In the genomic region with DNA sequence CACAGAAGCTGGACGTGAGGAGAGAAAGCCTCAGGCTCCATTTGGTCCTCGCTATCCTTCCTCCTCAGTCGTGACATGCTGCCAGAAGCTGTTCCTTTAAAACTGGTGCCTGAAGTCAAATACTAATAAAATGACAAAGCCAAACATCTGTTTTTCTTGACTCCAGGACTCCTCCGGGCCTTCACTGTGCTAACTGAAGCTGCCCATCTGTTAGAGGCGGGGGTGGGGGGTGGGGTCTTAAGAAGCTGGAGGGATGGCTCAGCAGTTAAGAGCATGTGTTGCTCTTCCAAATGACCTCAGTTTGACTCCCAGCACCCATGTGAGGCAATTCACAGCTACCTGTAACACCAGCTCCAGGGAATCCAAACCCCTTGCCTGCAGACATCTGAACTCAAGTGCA, we compare ENCODE assay signal across 16 mouse cellular contexts. TPM values are rescaled to one million over a fixed set of nuclear protein-coding genes. Genes with fewer than 3 reads are reported as not detected.
DNase-seq lines count a peak whose midpoint lies in the region; ATAC-seq and TF ChIP-seq lines count a peak whose summit lies in the region.
"Had no signal": no experiment of that assay in that cellular context is flagged by ENCODE, and none has a peak within 500 bp of the region (broad histone marks: within the 10 kb centered on the region; RNA-seq: fewer than 3 reads in every experiment).

No protein-coding gene starts in this region.

- WGBS in heart, embryonic 10.5 days = 48% methylated on average over 5 of the region's 5 CpGs
- WGBS in lung, postnatal 0 days = 40% methylated on average over 5 of the region's 5 CpGs
- WGBS in limb, embryonic 14.5 days = 2% methylated on average over 5 of the region's 5 CpGs

- no peaks in the 10 kb centered on the region; the same call in 1 of the 2 replicates for H3K4me1 ChIP-seq in heart, embryonic 10.5 days
- no peaks in the 10 kb centered on the region for H3K4me1 ChIP-seq in lung, postnatal 0 days (ENCODE audit: insufficient read depth, low read depth, low read length)
- H3K4me1 ChIP-seq in limb, embryonic 14.5 days (ENCODE audit: control insufficient read depth, insufficient read depth, low read length) = peaks cover 16% of the 10 kb centered on the region

- H3K27ac ChIP-seq in heart, embryonic 10.5 days = no peak overlapping the region
- no peak overlapping the region for H3K27ac ChIP-seq in lung, postnatal 0 days (ENCODE audit: low read length)
- no peak overlapping the region for H3K27ac ChIP-seq in limb, embryonic 14.5 days (replicated peaks; ENCODE audit: low read depth, low read length)

- peak; percentile 26 to 41 for DNase-seq in heart, adult 9 months (ENCODE audit: low spot score in 2 of 2)
- no peak for DNase-seq in heart, embryonic 10.5 days (ENCODE audit: low spot score)
- DNase-seq in lung, postnatal 0 days (ENCODE audit: low spot score) = peak; percentile 52
- no peak for DNase-seq in lung, postnatal 14 days
- DNase-seq in forelimb bud, embryonic 11.5 days (ENCODE audit: low read depth, low spot score) = peak; percentile 46
- DNase-seq in limb, embryonic 14.5 days (ENCODE audit: low spot score) = peak; percentile 59
- DNase-seq in cerebellum, postnatal 10 days = no peak
- no peak for DNase-seq in left cerebral cortex, postnatal 36 days (ENCODE audit: low spot score in 2 of 2)
- DNase-seq: adrenal gland, adult 2 months; cerebellum, postnatal 25 days; thymus, adult 2 months had no signal

- intact Hi-C loops in left cerebral cortex, postnatal 36 days (cut with DNase I) = no loop called here

- TF ChIP-seq POLR2A in limb, embryonic 14.5 days (IDR thresholded peaks at IDR 0.05; ENCODE audit: borderline replicate concordance, extremely low read depth, insufficient read depth, insufficient read length) = no peak

- no peak overlapping the region for H3K9ac ChIP-seq in lung, postnatal 0 days (replicated peaks; ENCODE audit: low read depth)
- H3K9ac ChIP-seq in limb, embryonic 14.5 days (ENCODE audit: low read depth, low read length, severe bottlenecking) = no peak overlapping the region

- H3K36me3 ChIP-seq in heart, embryonic 10.5 days = no peaks in the 10 kb centered on the region
- no peaks in the 10 kb centered on the region for H3K36me3 ChIP-seq in lung, postnatal 0 days (ENCODE audit: insufficient read depth, low read length)
- no peaks in the 10 kb centered on the region for H3K36me3 ChIP-seq in limb, embryonic 14.5 days (ENCODE audit: control insufficient read depth, insufficient read depth, low read length)

- H3K9me3 ChIP-seq in heart, embryonic 10.5 days = no peaks in the 10 kb centered on the region; the same call in 1 of the 2 replicates
- no peaks in the 10 kb centered on the region for H3K9me3 ChIP-seq in lung, postnatal 0 days (ENCODE audit: low read length)
- no peaks in the 10 kb centered on the region for H3K9me3 ChIP-seq in limb, embryonic 14.5 days (ENCODE audit: control insufficient read depth, low read length)

- no peak overlapping the region for H3K4me2 ChIP-seq in lung, postnatal 0 days (replicated peaks; ENCODE audit: low read depth, low read length)
- H3K4me2 ChIP-seq in limb, embryonic 14.5 days (replicated peaks; ENCODE audit: low read depth, low read length, severe bottlenecking) = no peak overlapping the region

- no peaks in the 10 kb centered on the region for H3K27me3 ChIP-seq in heart, embryonic 10.5 days (ENCODE audit: insufficient read depth, poor library complexity, severe bottlenecking)
- H3K27me3 ChIP-seq in lung, postnatal 0 days (replicated peaks; ENCODE audit: insufficient read depth, low read length) = no peaks in the 10 kb centered on the region
- no peaks in the 10 kb centered on the region for H3K27me3 ChIP-seq in limb, embryonic 14.5 days (ENCODE audit: control insufficient read depth, insufficient read depth, low read length)

- H3K4me3 ChIP-seq in heart, embryonic 10.5 days = no peak overlapping the region
- no peak overlapping the region for H3K4me3 ChIP-seq in lung, postnatal 0 days (ENCODE audit: low read depth, low read length)
- no peak overlapping the region for H3K4me3 ChIP-seq in limb, embryonic 14.5 days (replicated peaks; ENCODE audit: low read length)

- TF ChIP-seq EP300 in lung, postnatal 0 days (IDR thresholded peaks at IDR 0.05) = no peak

- ATAC-seq in lung, postnatal 0 days = peak; percentile 41
- peak; percentile 75 for ATAC-seq in limb, embryonic 14.5 days (ENCODE audit: low FRiP score, low read depth)
- ATAC-seq: Patski had no signal

- no peak for TF ChIP-seq CTCF in lung, postnatal 0 days (IDR thresholded peaks at IDR 0.05)

RNA-seq across cellular contexts. Expression of a gene that starts 25.3 kb away (rescaled TPM):
- polyA plus RNA-seq in heart, embryonic 10.5 days (2016; fragmentation: Nextera tagmentation; extraction: Ambion mirVana) = not detected in 2 replicates
- polyA plus RNA-seq in lung, postnatal 0 days (2015; fragmentation: Nextera tagmentation; extraction: Ambion mirVana) = not detected in 2 replicates
- polyA plus RNA-seq in limb, embryonic 14.5 days (2012; rRNA removed) = not detected in 2 replicates
- polyA plus RNA-seq in limb, embryonic 14.5 days (2014; fragmentation: Nextera tagmentation; extraction: Ambion mirVana) = not detected in 2 replicates
- total RNA-seq in left cerebral cortex, postnatal 36 days (2021) = not detected
- total RNA-seq: adrenal gland, adult 2 months; heart, postnatal 36 days; left cerebral cortex, postnatal 10 days had no signal
- polyA plus RNA-seq: adrenal gland, adult 2 months; large intestine, adult 2 months; Patski; small intestine, adult 2 months; thymus, adult 2 months had no signal

RNA-seq across cellular contexts. Expression of a gene that starts 39.7 kb away (rescaled TPM):
- 3.1 and 3.3 TPM in 2 replicates for polyA plus RNA-seq in heart, embryonic 10.5 days (2016; fragmentation: Nextera tagmentation; extraction: Ambion mirVana)
- polyA plus RNA-seq in lung, postnatal 0 days (2015; fragmentation: Nextera tagmentation; extraction: Ambion mirVana) = 5.8 and 7.6 TPM in 2 replicates
- polyA plus RNA-seq in limb, embryonic 14.5 days (2012; rRNA removed) = 3.2 TPM in 2 replicates
- 3.0 TPM in 2 replicates for polyA plus RNA-seq in limb, embryonic 14.5 days (2014; fragmentation: Nextera tagmentation; extraction: Ambion mirVana)
- 1 to 10 TPM; 2.4 to 3.6 TPM for total RNA-seq in left cerebral cortex, postnatal 36 days (2021)

RNA-seq across cellular contexts. Expression of a gene that starts 58.5 kb away (rescaled TPM):
- 0.16 TPM in 1 of 2 replicates, not detected in the other for polyA plus RNA-seq in heart, embryonic 10.5 days (2016; fragmentation: Nextera tagmentation; extraction: Ambion mirVana)
- not detected in 2 replicates for polyA plus RNA-seq in lung, postnatal 0 days (2015; fragmentation: Nextera tagmentation; extraction: Ambion mirVana)
- polyA plus RNA-seq in limb, embryonic 14.5 days (2012; rRNA removed) = 0.19 TPM in 1 of 2 replicates, not detected in the other
- not detected in 2 replicates for polyA plus RNA-seq in limb, embryonic 14.5 days (2014; fragmentation: Nextera tagmentation; extraction: Ambion mirVana)
- total RNA-seq in left cerebral cortex, postnatal 36 days (2021) = not detected
- total RNA-seq: adrenal gland, adult 2 months had no signal
- polyA plus RNA-seq: adrenal gland, adult 2 months; large intestine, adult 2 months; Patski; small intestine, adult 2 months; thymus, adult 2 months had no signal

Comparison
In these comparisons a context has a peak if more than half of its experiments do, and no peak if none do; other contexts are left out.
1. DNase-seq: peak in heart, adult 9 months (2 of 2), lung, postnatal 0 days (single experiment), forelimb bud, embryonic 11.5 days (single experiment) and limb, embryonic 14.5 days (single experiment); none in heart, embryonic 10.5 days (single experiment), lung, postnatal 14 days (single experiment), cerebellum, postnatal 10 days (0 of 2) and left cerebral cortex, postnatal 36 days (0 of 2).